Mouse (Mus musculus): ENCODE results near the gene Shisa9.
A peak's percentile ranks its signal among the peaks of the same experiment; 100 is the strongest.

The Shisa9 gene

GRCm38 (mm10) chr16:12072573-12072972 is 88.7 kb downstream of the Shisa9 start:
- no peak for DNase-seq (ENCODE audit: low read depth)

- DNase-seq (ENCODE audit: low read depth), result peak; percentile 3
Observed at GRCm38 (mm10) chr16:12076270-12076669, 92.4 kb downstream of the Shisa9 start.

GRCm38 (mm10) chr16:12076700-12077099 is 92.8 kb downstream of the Shisa9 start:
- no peak for DNase-seq (ENCODE audit: low read depth)

- DNase-seq (ENCODE audit: low read depth), result no peak
Observed at GRCm38 (mm10) chr16:12083082-12083481, 99.2 kb downstream of the Shisa9 start.

- no peak for DNase-seq (ENCODE audit: low read depth)
Observed at GRCm38 (mm10) chr16:12090604-12091235, 106.8 kb downstream of the Shisa9 start.

GRCm38 (mm10) chr16:12093253-12093652 is 109.3 kb downstream of the Shisa9 start:
- DNase-seq (ENCODE audit: low read depth), result no peak

- no peak for DNase-seq (ENCODE audit: low read depth)
Observed at GRCm38 (mm10) chr16:12094784-12095315, 110.9 kb downstream of the Shisa9 start.

GRCm38 (mm10) chr16:12095365-12095764 is 111.5 kb downstream of the Shisa9 start:
- no peak for DNase-seq (ENCODE audit: low read depth)

GRCm38 (mm10) chr16:12108436-12108835 is 124.5 kb downstream of the Shisa9 start:
- no peak for DNase-seq (ENCODE audit: low read depth)

GRCm38 (mm10) chr16:12110851-12111437 is 127.0 kb downstream of the Shisa9 start:
- no peak for DNase-seq (ENCODE audit: low read depth)

GRCm38 (mm10) chr16:12114396-12114795 is 130.5 kb downstream of the Shisa9 start:
- DNase-seq (ENCODE audit: low read depth), result no peak

- DNase-seq (ENCODE audit: low read depth), result no peak
Observed at GRCm38 (mm10) chr16:12115040-12115856, 131.3 kb downstream of the Shisa9 start.

GRCm38 (mm10) chr16:12116926-12117325 is 133.0 kb downstream of the Shisa9 start:
- DNase-seq (ENCODE audit: low read depth), result no peak

GRCm38 (mm10) chr16:12119463-12119862 is 135.6 kb downstream of the Shisa9 start:
- no peak for DNase-seq (ENCODE audit: low read depth)

- DNase-seq (ENCODE audit: low read depth), result no peak
Observed at GRCm38 (mm10) chr16:12129782-12130181, 145.9 kb downstream of the Shisa9 start.

- DNase-seq (ENCODE audit: low read depth), result no peak
Observed at GRCm38 (mm10) chr16:12146666-12147065, 162.8 kb downstream of the Shisa9 start.

- no peak for DNase-seq (ENCODE audit: low read depth)
Observed at GRCm38 (mm10) chr16:12151986-12152385, 168.1 kb downstream of the Shisa9 start.

- no peak for DNase-seq (ENCODE audit: low read depth)
Observed at GRCm38 (mm10) chr16:12154476-12154875, 170.6 kb downstream of the Shisa9 start.

GRCm38 (mm10) chr16:12173482-12174041 is 189.6 kb downstream of the Shisa9 start:
- DNase-seq (ENCODE audit: low read depth), result no peak

GRCm38 (mm10) chr16:12178031-12178430 is 194.1 kb downstream of the Shisa9 start:
- no peak for DNase-seq (ENCODE audit: low read depth)

- no peak for DNase-seq (ENCODE audit: low read depth)
Observed at GRCm38 (mm10) chr16:12189739-12190138, 205.8 kb downstream of the Shisa9 start.

GRCm38 (mm10) chr16:12196841-12197240 is 212.9 kb downstream of the Shisa9 start:
- DNase-seq (ENCODE audit: low read depth), result no peak

Data from fibroblast of lung, adult 2 months (primary cell).